In the genomic region with DNA sequence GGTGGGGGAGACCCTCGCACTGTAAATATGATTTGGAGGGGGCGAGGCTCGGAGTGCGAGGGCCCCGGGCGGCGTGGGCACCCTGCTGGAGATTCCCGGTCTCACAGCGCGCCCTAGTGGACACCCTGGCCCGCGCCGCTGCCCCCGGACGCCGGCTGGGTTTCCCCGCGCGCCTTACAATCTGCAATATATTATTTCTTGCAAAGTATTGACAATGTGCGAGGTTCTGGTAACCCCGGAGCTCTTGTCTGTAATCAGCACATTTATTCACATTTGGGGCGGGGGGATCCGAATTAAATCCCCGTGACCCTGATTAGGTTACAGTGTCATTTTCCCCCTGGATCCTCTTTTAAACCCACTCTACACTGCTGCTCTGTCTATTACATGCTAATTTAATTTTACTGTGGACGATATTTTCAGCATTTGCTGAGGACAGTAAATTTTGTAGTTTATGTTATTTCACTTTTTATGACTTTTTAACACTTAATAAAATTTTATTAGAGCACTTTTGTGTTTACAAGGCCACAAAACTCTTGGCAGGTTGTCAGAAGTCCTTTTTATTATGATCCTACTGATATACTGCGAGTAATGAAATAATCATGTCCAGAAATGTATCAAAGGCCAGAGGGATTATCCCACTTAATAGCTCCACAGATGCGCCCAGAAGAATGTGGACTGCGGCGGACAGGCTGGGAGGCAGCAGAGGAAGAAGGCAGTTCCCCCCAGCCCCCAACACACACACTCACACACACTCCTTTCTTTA, we compare ENCODE assay signal across 8 mouse cellular contexts.
DNase-seq lines count a peak whose midpoint lies in the region; ATAC-seq and TF ChIP-seq lines count a peak whose summit lies in the region.

No protein-coding gene starts in this region.

- peak overlapping the region; percentile 37 for H3K4me3 ChIP-seq in intestine, postnatal 0 days (ENCODE audit: low read depth, low read length)
- peak overlapping the region; percentile 29 for H3K4me3 ChIP-seq in limb, embryonic 11.5 days (ENCODE audit: low read depth, low read length)
- peak overlapping the region; percentile 39 for H3K4me3 ChIP-seq in midbrain, embryonic 12.5 days
- peak overlapping the region; percentile 47 for H3K4me3 ChIP-seq in stomach, embryonic 16.5 days (replicated peaks; ENCODE audit: low read length)

- no peak for ATAC-seq in intestine, postnatal 0 days
- ATAC-seq in limb, embryonic 11.5 days (ENCODE audit: insufficient number of reproducible peaks, low FRiP score, low TSS enrichment, low read depth), result peak; percentile 56; the same call in 1 of the 2 replicates
- ATAC-seq in midbrain, embryonic 12.5 days (ENCODE audit: low FRiP score, low read depth), result no peak
- ATAC-seq in stomach, embryonic 16.5 days (ENCODE audit: insufficient read depth, low FRiP score), result peak; percentile 47; the same call in 1 of the 2 replicates

- 4% methylated on average over 29 of the region's 29 CpGs for WGBS in intestine, postnatal 0 days
- WGBS in limb, embryonic 11.5 days, result 1% methylated on average over 29 of the region's 29 CpGs
- WGBS in midbrain, embryonic 12.5 days, result 4% methylated on average over 29 of the region's 29 CpGs
- WGBS in stomach, embryonic 16.5 days, result 8% methylated on average over 29 of the region's 29 CpGs

- H3K27ac ChIP-seq in intestine, postnatal 0 days (ENCODE audit: low read depth, low read length), result no peak overlapping the region
- no peak overlapping the region for H3K27ac ChIP-seq in limb, embryonic 11.5 days (replicated peaks; ENCODE audit: low read depth, low read length)
- H3K27ac ChIP-seq in midbrain, embryonic 12.5 days (replicated peaks), result no peak overlapping the region
- H3K27ac ChIP-seq in stomach, embryonic 16.5 days (ENCODE audit: low read length), result no peak overlapping the region

- H3K4me2 ChIP-seq in intestine, postnatal 0 days (replicated peaks; ENCODE audit: low read depth), result peak overlapping the region; percentile 65
- peak overlapping the region; percentile 74 for H3K4me2 ChIP-seq in limb, embryonic 11.5 days (ENCODE audit: low read depth, severe bottlenecking)
- H3K4me2 ChIP-seq in midbrain, embryonic 12.5 days (replicated peaks), result peak overlapping the region; percentile 69
- peak overlapping the region; percentile 73 for H3K4me2 ChIP-seq in stomach, embryonic 16.5 days (ENCODE audit: low read depth, low read length)

- H3K9ac ChIP-seq in intestine, postnatal 0 days (ENCODE audit: low read depth, low read length), result no peak overlapping the region
- no peak overlapping the region for H3K9ac ChIP-seq in limb, embryonic 11.5 days (ENCODE audit: low read length)
- 0 out of 2 replicates have a peak overlapping the region, but pooled peaks have one; percentile 31 for H3K9ac ChIP-seq in midbrain, embryonic 12.5 days (replicated peaks)
- peak overlapping the region; percentile 58 for H3K9ac ChIP-seq in stomach, embryonic 16.5 days (ENCODE audit: low read length)

- H3K9me3 ChIP-seq in intestine, postnatal 0 days (ENCODE audit: control insufficient read depth), result no peaks in the 10 kb centered on the region
- H3K9me3 ChIP-seq in limb, embryonic 11.5 days (ENCODE audit: control insufficient read depth, low read length), result no peaks in the 10 kb centered on the region
- no peaks in the 10 kb centered on the region for H3K9me3 ChIP-seq in midbrain, embryonic 12.5 days
- H3K9me3 ChIP-seq in stomach, embryonic 16.5 days (replicated peaks; ENCODE audit: control insufficient read depth, low read length), result no peaks in the 10 kb centered on the region

- peak; percentile 60 to 85 for DNase-seq in heart, adult 18-20 months
- no peak for DNase-seq in heart, adult 11 months
- DNase-seq in embryo, embryonic 10 days (ENCODE audit: low spot score), result peak; percentile 73
- peak; percentile 69 to 73 for DNase-seq in gastrocnemius, postnatal 4 days (ENCODE audit: low spot score in 2 of 2)
- peak; percentile 91 for DNase-seq in limb, embryonic 11.5 days (ENCODE audit: low spot score)

- H3K27me3 ChIP-seq in intestine, postnatal 0 days (replicated peaks; ENCODE audit: control insufficient read depth, insufficient read depth, low read length), result peaks cover 60% of the 10 kb centered on the region
- peaks cover 28% of the 10 kb centered on the region for H3K27me3 ChIP-seq in limb, embryonic 11.5 days (ENCODE audit: control insufficient read depth, insufficient read depth, low read length)
- H3K27me3 ChIP-seq in midbrain, embryonic 12.5 days, result peaks cover 81% of the 10 kb centered on the region
- H3K27me3 ChIP-seq in stomach, embryonic 16.5 days (ENCODE audit: control insufficient read depth, insufficient read depth, low read length), result peaks cover 46% of the 10 kb centered on the region

- TF ChIP-seq CTCF in intestine, postnatal 0 days (IDR thresholded peaks at IDR 0.05; ENCODE audit: low read depth), result peak; percentile 83

- no peaks in the 10 kb centered on the region for H3K4me1 ChIP-seq in intestine, postnatal 0 days (replicated peaks; ENCODE audit: control insufficient read depth, insufficient read depth, low read length)
- H3K4me1 ChIP-seq in limb, embryonic 11.5 days (ENCODE audit: control insufficient read depth, insufficient read depth, low read length), result peaks cover 21% of the 10 kb centered on the region
- H3K4me1 ChIP-seq in midbrain, embryonic 12.5 days, result peaks cover 12% of the 10 kb centered on the region; the same call in 1 of the 2 replicates
- H3K4me1 ChIP-seq in stomach, embryonic 16.5 days (ENCODE audit: control insufficient read depth, insufficient read depth, low read length), result peaks cover 6% of the 10 kb centered on the region

- no peaks in the 10 kb centered on the region for H3K36me3 ChIP-seq in intestine, postnatal 0 days (ENCODE audit: control insufficient read depth, insufficient read depth)
- no peaks in the 10 kb centered on the region for H3K36me3 ChIP-seq in limb, embryonic 11.5 days (ENCODE audit: control insufficient read depth, insufficient read depth, low read length)
- H3K36me3 ChIP-seq in midbrain, embryonic 12.5 days, result no peaks in the 10 kb centered on the region
- H3K36me3 ChIP-seq in stomach, embryonic 16.5 days (ENCODE audit: control insufficient read depth, insufficient read depth, low read length), result no peaks in the 10 kb centered on the region

Comparison
In these comparisons a context has a peak if more than half of its experiments do, and no peak if none do; other contexts are left out.
1. ATAC-seq: peak in limb, embryonic 11.5 days (single experiment) and stomach, embryonic 16.5 days (single experiment); none in intestine, postnatal 0 days (single experiment) and midbrain, embryonic 12.5 days (single experiment).
2. H3K9ac ChIP-seq: peak in midbrain, embryonic 12.5 days (single experiment) and stomach, embryonic 16.5 days (single experiment); none in intestine, postnatal 0 days (single experiment) and limb, embryonic 11.5 days (single experiment).
3. Peak in every context shown above with its lines, with median percentiles within 50 percentile points of each other: H3K4me2 ChIP-seq and H3K4me3 ChIP-seq.